Mouse (Mus musculus) adrenal gland, postnatal 25 days (tissue): Measurements from ENCODE around the gene Zcchc2. TPM values are rescaled to one million over a fixed set of nuclear protein-coding genes. Genes with fewer than 3 reads are reported as not detected.

Experiments used
- DNase-seq: peaks from one replicate; pipeline ENCODE4 v3.0.0; 2021; ENCODE audit warnings: mixed read lengths
- total RNA-seq: library from RNA; stranded (reverse); gene quantifications from 2 replicates; pipeline ENCODE4 v1.2.3, GENCODE M21; 2021

The Zcchc2 gene
- total RNA-seq, 1 experiment from 2014 or later, result 23.0 TPM

DNA sequence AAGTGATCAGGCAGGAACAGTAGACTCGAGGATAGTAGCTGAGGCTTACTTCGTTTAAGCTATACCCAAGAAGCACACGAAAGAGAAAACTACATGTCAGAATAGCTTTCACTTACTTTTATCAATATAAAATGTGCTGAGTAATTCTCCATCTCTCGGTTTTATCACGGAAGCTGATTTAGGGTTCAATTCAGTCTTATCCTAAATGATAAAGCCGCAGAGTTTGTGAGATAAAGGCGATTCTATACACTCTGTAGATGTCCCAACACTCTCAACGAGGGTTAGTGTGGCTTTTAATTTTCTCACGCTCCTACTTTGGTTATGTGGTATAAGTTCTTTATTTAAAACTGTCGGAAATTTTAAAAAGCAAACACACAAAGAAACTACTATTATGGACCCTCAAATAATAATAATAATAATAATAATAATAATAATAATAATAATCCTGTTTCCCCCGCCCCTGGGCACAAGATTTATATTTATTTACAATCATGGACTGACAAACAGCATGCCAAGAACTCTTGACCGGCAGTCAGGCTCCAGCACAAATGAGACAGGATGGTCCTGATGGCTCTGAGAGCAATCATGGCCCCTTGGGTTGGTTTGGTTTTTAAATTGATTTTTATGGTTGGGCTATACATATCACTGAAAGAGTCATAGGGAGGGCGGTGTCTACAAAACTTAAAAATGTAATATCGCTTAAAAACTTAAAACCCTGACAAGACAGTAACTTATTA lies 1.1 kb upstream of the Zcchc2 start:
- DNase-seq, result no peak

DNA sequence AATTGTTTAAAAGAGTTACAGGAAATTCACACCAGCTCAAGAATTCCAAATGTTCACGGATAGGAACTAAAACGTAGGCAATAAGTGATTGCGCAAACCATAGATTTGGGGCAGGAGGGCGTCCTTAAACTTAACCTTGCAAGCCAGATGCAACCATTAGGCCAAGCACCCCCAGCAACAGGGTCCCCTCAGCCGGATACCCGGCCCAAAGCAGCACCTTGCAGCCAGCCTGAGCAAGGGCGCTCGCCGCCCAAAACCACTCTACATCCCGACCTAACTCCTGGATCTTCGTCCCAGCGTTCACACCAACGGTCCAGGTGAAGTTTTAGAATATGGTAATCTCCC lies 594 bp upstream of the Zcchc2 start:
- DNase-seq, result peak; percentile 18

DNA sequence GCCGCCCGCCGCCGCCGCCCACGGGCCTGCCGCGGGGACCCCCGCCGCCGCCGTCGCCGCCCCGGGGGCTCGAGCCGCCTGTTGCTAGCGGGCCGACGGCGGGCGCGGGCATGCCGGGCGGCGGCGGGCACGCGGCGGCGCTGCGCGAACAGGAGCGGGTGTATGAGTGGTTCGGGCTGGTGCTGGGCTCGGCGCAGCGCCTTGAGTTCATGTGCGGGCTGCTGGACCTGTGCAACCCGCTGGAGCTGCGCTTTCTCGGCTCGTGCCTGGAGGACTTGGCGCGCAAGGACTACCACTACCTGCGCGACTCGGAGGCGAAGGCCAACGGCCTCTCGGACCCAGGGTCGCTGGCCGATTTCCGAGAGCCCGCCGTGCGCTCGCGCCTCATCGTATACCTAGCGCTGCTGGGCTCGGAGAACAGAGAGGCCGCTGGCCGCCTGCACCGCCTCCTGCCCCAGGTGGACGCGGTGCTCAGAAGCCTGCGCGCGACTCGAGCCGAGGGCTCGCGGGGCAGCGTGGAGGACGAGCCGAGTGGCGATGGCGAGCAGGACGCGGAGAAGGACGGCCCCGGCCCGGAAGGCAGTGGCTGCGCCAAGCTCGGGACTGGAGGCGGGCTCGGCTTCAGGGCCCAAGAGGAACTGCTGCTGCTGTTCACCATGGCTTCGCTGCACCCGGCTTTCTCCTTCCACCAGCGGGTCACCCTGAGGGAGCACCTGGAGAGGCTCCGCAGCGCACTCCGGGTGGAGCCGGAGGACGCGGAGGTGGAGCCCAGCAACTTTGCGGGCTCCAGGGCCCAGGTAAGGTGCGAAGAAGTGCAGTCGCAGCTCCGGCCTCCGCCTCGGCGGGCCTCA lies 930 bp downstream of the Zcchc2 start:
- peak; percentile 73 for DNase-seq

DNA sequence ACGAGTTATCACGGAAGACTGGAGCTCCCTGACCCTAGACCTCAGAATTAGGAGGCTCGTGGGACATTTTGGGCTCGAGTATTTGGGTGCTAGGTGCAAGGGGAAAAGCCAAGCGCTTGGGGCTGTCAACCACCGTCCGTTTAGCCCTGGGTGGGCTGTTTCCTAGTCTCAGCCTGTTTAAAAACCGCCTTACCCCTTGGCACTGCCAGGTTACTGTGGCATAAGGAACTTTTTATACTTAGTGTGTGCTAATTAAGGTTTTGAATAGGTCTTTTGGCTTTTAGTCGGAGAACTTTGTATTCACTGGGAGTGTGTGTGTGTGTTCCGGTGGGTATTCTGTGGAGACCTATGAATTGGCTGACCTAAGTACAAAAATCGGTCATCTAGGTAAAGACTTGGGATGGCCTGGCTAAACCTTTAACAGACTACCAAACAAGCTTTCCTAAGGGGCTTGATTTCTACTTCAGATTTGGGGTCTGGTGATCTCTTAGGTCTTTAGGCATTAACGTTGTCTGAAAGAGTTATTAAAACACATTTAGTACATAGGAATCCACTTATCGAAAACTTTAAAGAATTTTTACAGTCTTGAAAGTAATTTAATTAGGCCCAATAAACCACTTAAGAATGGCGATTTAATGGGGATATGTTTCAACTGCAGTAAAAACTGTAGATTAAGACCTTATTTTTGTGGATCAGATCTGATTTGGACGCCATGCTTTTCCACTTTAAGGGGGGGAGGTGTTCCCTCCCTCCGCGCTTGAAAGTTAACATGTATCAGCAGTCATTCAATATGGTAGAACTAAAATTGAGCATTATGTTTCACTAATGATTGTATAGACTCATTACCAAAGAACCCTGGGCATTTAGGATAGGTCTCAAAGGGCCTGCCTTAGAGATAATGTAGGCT lies 2.0 kb downstream of the Zcchc2 start:
- DNase-seq, result no peak

DNA sequence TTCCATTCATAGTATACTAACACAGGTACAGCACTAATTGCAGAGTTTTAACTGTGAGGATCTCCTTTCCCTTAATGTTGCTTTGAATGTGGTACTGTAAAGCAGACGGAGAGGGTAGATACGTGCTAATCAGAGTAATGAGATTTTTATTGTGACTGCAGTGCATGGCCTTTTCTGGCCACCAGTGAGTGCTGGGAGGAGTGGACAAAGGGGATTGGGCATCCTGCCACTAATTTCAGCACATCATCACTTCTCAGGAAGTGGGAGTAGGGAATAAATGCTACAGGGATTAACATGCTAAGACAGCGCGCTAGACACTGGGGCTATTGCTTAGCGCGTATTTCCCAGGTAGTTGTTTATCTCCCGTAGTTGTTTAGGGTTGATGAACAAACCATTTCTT lies 3.0 kb downstream of the Zcchc2 start:
- peak; percentile 23 for DNase-seq

DNA sequence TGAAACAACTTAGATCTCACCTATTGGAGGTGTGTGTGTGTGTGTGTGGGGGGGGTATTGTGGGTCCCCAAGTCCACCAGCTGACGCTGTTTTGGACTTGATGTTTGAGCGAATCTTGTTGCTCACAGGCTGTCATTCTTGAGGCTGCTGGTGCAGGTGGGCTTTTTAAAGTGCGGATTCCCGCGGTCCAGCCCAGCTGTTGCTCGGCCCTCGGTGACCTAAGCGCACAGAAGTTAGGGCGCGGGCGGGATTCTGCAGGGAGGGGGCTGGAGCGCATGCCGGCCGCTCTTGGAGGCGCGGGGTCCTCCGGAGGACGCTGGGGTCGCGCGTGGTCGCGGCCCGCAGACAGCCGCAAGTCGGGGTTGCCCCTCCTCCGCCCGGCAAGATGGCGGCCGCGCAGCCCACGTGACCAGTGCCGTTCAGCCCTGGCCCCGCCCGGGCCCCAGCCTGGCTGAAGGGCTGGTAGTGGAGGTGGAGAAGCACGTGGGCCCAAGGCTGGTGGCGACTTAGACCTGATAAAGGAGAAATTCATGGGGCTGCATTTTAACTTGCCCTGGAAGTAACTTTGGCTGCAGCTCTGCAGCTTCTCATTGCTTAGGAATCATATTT lies 3.5 kb downstream of the Zcchc2 start:
- DNase-seq, result peak; percentile 91

DNA sequence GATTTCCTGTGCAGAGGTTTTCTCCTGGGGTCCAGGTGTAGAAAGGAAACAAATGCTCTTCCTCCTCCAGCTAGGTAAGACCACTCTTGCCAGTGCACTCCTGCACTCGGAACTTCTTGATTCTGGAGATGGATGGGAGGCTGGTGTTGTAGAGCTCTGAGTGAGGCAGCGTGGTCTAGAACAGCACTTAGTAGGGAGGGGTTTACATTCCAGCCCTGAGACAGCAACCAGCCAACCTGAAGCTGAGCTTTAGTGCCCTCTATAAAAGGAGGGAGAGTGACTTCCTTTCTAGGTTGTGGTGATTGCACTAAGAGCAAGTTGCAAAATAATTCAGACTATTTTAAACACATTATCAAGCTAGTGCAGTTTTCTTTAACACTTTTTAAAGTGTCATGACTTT lies 5.8 kb downstream of the Zcchc2 start:
- DNase-seq, result no peak

DNA sequence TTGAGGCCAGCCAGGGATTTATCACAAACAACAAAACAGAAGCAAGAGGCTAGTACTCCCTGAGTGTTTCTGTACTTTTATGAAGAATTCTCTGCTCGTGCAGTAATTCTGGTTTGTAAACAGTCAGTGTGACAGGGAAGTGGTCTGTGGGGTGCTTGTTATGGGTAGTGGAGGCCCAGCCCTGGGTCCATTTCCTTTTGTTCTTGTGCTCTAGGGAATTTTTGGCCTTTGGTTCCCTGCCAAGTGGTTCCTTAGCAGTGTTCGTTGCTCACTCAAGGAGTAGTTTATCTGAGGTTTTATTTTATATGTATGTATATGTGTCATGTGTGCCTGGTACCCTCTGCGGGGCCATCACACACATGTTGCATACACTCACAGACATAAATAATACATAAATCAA lies 7.1 kb downstream of the Zcchc2 start:
- no peak for DNase-seq

DNA sequence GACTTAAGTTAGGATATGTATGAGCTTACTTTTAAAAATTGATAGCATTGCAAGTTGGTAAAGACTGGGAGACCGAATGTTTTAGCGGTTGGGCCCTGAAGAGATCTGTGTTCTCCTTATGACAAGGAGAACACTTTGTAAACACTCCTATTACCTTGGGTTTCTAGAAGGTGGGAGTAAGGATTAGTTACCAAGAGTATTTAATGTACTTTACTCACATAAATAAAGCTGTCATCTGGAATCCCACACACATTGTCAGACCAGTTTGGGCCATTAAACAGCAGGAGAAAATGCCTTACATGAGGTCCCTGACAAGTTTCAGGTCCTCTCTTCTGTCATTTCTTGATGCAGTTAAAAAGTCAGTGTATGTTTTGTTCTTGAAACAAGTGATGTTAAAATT lies 9.6 kb downstream of the Zcchc2 start:
- DNase-seq, result no peak

DNA sequence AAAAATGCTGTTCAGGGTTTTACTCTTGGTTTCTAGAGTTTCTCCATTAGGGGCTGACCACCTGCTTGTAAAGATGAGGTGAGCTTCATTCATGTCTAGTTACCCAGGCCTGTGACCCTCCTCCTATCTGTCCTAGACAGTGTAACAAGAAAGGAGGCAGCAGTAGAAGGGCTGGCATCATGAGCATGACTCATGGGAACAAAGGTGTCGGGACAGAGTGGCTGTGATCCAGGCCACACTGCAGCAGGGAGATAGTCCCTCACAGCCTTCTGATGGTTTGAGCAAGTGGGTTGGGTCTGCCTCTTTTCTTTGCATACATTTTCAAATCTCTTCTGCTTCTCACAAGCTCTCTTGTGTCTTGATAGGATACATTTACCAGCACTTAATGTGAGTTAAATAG lies 17.4 kb downstream of the Zcchc2 start:
- peak; percentile 19 for DNase-seq

DNA sequence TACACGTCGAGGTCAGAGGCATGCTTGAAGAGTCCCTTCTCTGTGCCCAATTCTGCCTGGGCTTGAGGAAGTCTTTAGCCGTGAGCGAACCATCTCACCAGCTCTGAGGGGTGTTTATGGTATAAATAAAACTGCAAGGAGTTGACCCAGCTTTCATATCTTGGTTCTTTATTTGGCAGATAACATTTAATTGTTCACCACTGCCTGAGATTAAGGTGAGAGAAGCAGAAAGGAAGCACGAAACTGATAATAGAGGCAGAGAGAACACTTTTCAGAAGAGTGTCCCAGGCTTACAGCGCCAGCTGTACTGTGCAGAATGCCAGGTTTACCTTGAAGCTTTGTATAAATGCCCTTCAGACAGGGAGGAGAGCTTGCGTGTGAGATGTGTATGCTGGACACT lies 20.9 kb downstream of the Zcchc2 start:
- DNase-seq, result no peak

DNA sequence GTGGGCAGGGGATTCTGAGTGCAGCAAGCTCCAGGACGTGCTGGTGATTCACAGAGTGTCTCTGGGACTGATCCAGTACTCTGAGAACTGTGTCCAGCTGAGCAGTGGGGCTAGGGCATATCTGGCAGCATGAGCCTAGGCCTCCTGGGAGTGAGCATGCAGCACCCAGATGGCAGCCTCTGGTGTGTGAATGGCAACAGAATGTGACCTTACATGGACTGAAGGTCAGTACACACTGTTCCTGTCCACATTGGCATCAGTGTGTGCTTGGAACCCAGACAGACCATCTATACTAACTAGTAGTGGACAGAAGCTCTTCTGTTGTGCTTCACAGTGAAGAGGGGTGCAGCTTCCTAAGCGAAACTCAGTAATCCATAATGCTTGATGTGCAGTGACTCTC lies 23.6 kb downstream of the Zcchc2 start:
- peak; percentile 17 for DNase-seq

DNA sequence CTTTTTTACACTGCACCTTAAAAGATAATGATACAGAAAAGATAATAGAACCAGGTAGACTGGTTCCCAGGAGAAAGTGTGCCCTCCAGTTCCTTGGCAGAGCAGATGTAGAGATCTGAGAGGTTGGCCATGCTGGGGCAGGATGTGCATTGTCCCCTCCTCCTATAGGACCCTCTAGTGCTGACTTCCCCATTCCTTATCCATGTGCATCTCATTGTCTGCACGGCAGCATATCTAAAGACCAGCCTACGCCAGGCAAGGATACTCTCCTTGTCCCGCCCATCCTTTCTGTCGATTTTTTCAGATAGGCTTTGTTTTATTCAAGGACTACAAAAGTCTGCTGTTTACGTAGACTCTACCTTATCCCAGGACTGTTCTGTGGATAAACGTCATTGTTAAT lies 26.1 kb downstream of the Zcchc2 start:
- DNase-seq, result no peak

DNA sequence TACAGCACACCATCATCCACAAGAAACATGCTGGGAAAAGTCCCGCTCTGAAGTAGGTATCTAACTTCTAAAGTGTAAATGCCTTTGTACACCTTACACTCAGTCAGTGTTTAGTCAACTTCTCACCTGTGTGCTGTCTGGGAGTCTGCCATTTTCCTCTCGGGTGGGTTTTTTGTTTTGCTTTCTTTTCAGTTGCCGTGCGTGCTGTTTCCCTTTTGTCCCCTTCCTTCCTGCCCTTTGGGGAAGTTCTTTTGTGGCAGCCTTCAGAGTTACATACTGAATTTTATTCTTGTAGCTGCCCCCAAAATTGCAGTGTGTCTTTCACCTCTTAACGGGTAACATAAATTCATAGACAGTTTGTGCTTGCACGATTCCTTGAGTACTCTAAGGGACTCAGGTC lies 29.6 kb downstream of the Zcchc2 start:
- DNase-seq, result no peak

DNA sequence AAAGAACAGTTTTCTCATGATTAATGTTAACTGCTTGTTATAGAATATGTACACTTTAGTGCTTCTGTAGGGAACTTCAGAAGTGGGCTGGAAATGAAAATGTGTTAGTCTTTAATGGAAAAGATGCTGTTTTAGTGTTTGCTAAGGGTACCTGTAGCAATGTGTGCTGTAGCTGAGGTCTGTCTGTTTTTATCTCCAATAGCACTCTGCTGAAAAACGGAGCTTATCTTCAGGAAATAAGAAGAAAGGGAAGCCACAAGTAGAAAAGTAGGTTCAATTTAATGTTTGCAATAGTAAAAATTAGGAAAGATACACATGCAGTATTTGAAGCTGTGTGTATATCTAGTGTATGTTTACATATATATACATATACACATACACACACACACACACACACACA lies 32.8 kb downstream of the Zcchc2 start:
- no peak for DNase-seq

DNA sequence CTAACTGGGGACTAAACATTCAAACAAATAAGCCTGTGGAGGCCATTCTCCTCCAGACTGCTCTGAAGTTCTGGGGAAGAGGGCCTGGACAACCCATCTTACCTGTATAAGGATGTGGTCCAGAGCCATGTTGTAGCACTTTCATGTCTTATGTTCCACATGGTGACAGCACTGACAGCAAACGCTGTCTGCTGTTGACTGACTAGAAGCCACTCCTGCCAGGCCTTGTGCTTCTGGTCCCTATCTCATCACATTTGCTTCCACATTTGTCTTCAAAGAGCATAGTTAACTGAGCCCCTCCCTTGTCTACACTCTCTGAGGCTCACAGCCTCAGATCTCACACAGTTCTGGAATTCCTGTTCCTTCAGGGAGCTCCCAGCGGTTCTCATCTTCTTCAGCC lies 34.0 kb downstream of the Zcchc2 start:
- no peak for DNase-seq

DNA sequence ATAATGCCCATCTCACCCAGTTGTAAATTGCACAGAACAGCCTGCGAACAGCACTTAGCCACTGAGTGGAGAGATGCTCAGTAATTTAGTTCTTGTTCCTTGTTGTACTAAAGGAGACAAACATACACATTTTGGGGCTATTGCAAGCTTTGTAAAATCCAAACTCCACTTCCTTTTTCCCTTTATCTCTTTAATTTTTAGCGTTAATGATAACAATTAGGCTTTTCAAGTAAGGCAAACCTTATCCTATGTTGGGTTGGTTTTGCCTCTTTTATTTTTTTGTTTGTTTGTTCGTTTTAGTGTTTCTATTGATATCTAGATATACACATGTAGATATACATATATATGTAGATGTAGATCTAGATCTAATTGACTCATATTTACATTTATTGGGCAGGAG lies 34.6 kb downstream of the Zcchc2 start:
- DNase-seq, result no peak

DNA sequence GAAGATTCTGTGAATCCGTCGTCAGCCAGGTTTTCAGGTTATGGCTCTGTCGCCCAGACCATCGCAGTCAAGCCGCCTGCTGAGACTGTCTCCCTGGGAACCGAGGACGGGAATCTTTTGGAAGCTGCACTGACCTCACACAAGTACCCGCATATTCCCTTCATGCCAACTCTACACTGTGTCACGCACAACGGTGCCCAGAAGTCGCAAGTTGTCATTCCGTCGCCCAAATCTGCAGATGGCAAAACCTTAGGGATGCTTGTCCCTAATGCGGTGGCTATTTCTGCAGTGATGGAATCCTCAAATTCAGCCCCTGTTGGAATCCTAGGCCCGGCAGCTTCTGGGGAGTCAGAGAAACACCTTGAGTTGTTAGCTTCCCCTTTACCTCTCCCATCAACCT lies 39.6 kb downstream of the Zcchc2 start:
- DNase-seq, result no peak

DNA sequence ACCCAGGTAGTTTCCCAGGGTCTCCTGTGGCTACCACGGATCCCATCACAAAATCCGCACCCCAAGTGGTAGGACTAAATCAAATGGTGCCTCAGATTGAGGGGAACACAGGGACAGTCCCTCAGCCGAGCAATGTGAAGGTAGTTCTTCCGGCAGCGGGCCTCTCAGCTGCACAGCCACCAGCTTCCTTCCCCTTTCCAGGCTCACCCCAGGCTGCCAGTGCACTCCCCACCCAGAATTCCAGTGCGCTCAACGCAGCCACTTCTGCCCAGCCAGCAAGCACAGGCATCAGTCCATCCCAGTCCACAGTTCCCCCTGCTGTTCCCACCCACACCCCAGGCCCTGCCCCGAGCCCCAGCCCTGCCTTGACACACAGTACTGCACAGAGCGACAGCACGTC lies 40.1 kb downstream of the Zcchc2 start:
- DNase-seq, result no peak

DNA sequence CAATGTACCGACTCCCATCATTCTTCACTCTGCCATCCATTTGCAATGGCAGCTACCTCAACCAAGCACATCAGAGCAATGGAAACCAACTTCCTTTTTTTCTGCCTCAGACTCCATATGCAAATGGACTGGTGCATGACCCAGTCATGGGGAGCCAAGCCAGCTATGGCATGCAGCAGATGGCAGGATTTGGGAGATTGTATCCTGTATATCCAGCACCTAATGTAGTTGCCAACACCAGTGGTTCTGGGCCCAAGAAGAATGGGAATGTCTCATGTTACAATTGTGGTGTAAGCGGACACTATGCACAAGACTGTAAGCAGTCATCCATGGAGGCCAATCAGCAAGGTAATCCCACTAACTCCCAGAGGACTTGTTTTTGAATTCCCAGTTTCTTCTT lies 40.7 kb downstream of the Zcchc2 start:
- no peak for DNase-seq

DNA sequence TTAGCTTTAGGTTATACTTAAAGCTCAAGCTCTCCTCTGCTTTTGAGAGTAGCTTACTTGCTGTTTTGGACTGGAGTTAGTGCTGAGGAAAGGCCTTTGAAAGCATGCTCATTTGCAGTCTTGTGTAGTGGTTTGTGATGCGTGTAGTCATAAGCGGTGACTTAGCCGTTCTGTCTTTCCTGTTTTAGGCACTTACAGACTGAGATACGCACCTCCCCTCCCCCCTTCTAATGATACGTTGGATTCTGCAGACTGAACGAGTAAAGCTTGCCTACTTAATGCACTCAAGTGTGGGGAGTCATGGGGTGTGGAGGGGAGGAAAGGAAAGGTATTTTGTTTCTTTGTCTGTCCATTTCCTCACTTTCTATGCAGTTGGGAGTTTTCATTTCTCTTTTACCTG lies 41.7 kb downstream of the Zcchc2 start:
- no peak for DNase-seq

DNA sequence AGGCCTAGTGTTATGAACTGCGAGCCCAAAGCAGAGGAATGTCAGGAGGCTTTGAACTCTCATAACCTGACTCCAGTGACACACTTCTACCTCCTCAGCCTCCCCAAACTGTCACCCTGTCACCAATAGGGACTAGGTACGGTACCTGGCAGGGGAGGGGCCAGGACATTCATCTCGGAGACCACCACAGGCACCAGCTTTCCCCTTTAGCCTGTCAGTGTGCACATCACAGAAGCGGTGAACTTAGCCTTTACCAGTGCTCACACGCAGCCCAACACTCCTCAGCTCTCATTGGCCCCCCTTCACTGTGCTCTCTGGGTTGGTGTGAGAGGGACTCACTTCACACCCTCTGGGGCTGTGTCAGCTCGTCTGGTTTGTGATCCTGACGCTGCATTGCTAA lies 44.6 kb downstream of the Zcchc2 start:
- no peak for DNase-seq
